Mouse (Mus musculus) intestine, embryonic 15.5 days (tissue): Measurements from ENCODE around the gene Gm20388. TPM values are rescaled to one million over a fixed set of nuclear protein-coding genes. Genes with fewer than 3 reads are reported as not detected.

Source experiments
- ATAC-seq: fragments of 200-750 bp; cut with Nextera tagmentation; 2 replicates; pipeline ENCODE4 v1.8.0; 2017; ENCODE audit warnings: moderate TSS enrichment, moderate library complexity
- H3K27ac ChIP-seq: fragments of 300-500 bp; sonication (generic); 2 replicates; pipeline ENCODE4 v1.5.1; 2015; ENCODE audit warnings: mild to moderate bottlenecking, inconsistent platforms
- H3K27me3 ChIP-seq: fragments of 300-500 bp; sonication (generic); replicated peaks from 2 replicates; pipeline ENCODE4 v1.6.1; 2015; ENCODE audit warnings: inconsistent platforms
- H3K36me3 ChIP-seq: fragments of 300-500 bp; sonication (generic); 2 replicates; pipeline ENCODE4 v1.6.1; 2015; ENCODE audit warnings: inconsistent platforms
- H3K4me1 ChIP-seq: fragments of 300-500 bp; sonication (generic); replicated peaks from 2 replicates; pipeline ENCODE4 v1.6.1; 2015; ENCODE audit warnings: inconsistent platforms
- H3K4me2 ChIP-seq: fragments of 300-500 bp; sonication (generic); replicated peaks from 2 replicates; pipeline ENCODE4 v1.6.1; 2015; ENCODE audit warnings: mild to moderate bottlenecking, inconsistent platforms
- H3K4me3 ChIP-seq: fragments of 300-500 bp; sonication (generic); replicated peaks from 2 replicates; pipeline ENCODE4 v1.5.1; 2015; ENCODE audit warnings: inconsistent platforms
- H3K9ac ChIP-seq: fragments of 300-500 bp; sonication (generic); 2 replicates; pipeline ENCODE4 v1.6.1; 2015; ENCODE audit warnings: inconsistent platforms
- H3K9me3 ChIP-seq: fragments of 300-500 bp; sonication (generic); 2 replicates; pipeline ENCODE4 v1.6.1; 2016; ENCODE audit warnings: inconsistent platforms
- WGBS: fragments of 180-500 bp; shearing (Covaris S2); methylation state at CpG from one replicate; pipeline ENCODE4 v1.1.7; 2015; 5-methylcytosine and 5-hydroxymethylcytosine counted together
- polyA plus RNA-seq: library from polyadenylated mRNA; unstranded; fragments of >200 nt; fragmentation: Nextera tagmentation; extraction: Ambion mirVana; gene quantifications from 2 replicates; pipeline ENCODE4 v1.2.1, GENCODE M21; 2015

The Gm20388 gene
- polyA plus RNA-seq, 1 experiment from 2014 or later = not detected

GRCm38 (mm10) chr8:121170626-121171552, 1260.2 kb downstream of the Gm20388 start:
- Histone ChIP-seq H3K27me3 (no peaks in the 10 kb centered on the region; the same call in 1 of the 2 replicates), H3K9me3 (no peaks in the 10 kb centered on the region), H3K4me2 (no peak overlapping the region), H3K9ac (no peak overlapping the region), H3K36me3 (no peaks in the 10 kb centered on the region), H3K4me3 (no peak overlapping the region), H3K27ac (no peak overlapping the region), H3K4me1 (peaks cover 18% of the 10 kb centered on the region; the same call in 1 of the 2 replicates)
- ATAC-seq = no peak
- 55% methylated on average over 27 of the region's 27 CpGs for WGBS

DNA sequence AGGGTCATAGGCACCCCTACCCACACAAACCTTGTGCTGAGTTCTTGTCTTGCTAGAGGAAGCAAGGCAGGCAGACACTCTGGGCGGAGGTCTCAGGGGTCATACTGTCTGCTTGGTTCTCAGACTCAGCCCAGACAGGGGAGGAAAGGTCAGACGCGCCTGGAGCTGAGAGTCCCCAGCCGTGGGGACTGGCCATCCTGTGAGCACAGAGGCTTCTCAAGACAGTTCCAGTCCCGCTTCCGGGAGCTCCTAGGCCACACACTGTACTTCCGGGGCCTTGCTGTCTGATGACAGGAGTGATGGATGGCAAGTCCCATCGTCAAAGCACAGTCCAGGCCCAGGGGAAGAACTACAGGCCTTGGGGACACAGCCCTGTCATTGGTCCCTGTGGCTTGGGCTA, 1261.9 kb downstream of the Gm20388 start:
- ATAC-seq = no peak
- Histone ChIP-seq H3K27ac (no peak overlapping the region), H3K4me2 (no peak overlapping the region), H3K4me3 (no peak overlapping the region), H3K36me3 (no peaks in the 10 kb centered on the region), H3K27me3 (no peaks in the 10 kb centered on the region; the same call in 1 of the 2 replicates), H3K4me1 (peaks cover 16% of the 10 kb centered on the region; the same call in 1 of the 2 replicates), H3K9ac (no peak overlapping the region), H3K9me3 (no peaks in the 10 kb centered on the region)
- WGBS = 67% methylated on average over 8 of the region's 8 CpGs

- no peaks in the 10 kb centered on the region for H3K36me3 ChIP-seq
- H3K27me3 ChIP-seq = no peaks in the 10 kb centered on the region; the same call in 1 of the 2 replicates
- WGBS = 67% methylated on average over 10 of the region's 10 CpGs
- H3K4me1 ChIP-seq = peaks cover 9% of the 10 kb centered on the region; the same call in 1 of the 2 replicates
- H3K9ac ChIP-seq = no peak overlapping the region
- H3K4me3 ChIP-seq = no peak overlapping the region
- H3K9me3 ChIP-seq = no peaks in the 10 kb centered on the region
- no peak for ATAC-seq
- no peak overlapping the region for H3K4me2 ChIP-seq
- no peak overlapping the region for H3K27ac ChIP-seq
These were observed 1263.5 kb downstream of the Gm20388 start for GRCm38 (mm10) chr8:121174178-121174577.

DNA sequence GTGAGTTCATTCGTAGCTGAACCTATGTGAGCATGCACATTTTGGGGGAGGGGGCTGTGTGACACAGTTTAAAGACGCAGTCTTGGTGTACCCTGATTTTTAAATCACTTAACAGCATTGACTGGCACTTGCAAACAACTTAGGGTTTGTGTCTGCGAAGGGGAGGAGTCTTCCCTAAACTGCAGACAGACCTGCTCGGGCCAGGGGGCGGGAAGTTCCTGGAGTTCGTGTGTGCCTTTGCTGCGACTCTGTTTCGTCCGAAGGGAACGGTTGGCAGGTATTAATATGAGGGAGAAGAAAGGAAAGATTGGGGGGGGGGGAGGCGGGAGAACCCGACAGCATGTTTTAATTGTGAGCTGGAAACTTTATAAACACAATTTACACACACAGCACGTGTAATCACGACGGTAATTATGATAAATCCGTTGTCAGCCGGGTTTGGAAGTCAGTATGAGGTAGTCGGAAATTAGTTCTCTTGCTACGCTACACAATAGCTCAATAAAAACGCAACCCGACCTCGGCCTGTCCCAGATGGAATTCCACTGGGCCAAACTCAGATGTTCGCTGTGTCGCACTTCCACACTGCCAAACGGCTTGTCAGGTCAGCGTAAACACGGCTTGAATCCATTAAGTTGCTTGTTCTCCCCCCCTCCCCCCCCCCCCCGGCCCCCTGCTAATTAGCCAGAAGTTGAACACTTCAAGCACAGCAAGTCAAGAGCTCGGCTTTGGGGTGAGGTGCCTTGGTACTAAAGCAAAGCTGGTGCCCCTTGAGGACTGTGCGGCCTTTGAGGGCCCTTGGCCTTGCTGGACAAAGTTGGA, 1264.3 kb downstream of the Gm20388 start:
- Histone ChIP-seq H3K4me1 (peaks cover 9% of the 10 kb centered on the region; the same call in 1 of the 2 replicates), H3K27me3 (no peaks in the 10 kb centered on the region; the same call in 1 of the 2 replicates), H3K9ac (no peak overlapping the region), H3K27ac (no peak overlapping the region), H3K4me3 (no peak overlapping the region), H3K4me2 (no peak overlapping the region), H3K9me3 (no peaks in the 10 kb centered on the region), H3K36me3 (no peaks in the 10 kb centered on the region)
- 35% methylated on average over 30 of the region's 30 CpGs for WGBS
- no peak; the same call in 1 of the 2 replicates for ATAC-seq

DNA sequence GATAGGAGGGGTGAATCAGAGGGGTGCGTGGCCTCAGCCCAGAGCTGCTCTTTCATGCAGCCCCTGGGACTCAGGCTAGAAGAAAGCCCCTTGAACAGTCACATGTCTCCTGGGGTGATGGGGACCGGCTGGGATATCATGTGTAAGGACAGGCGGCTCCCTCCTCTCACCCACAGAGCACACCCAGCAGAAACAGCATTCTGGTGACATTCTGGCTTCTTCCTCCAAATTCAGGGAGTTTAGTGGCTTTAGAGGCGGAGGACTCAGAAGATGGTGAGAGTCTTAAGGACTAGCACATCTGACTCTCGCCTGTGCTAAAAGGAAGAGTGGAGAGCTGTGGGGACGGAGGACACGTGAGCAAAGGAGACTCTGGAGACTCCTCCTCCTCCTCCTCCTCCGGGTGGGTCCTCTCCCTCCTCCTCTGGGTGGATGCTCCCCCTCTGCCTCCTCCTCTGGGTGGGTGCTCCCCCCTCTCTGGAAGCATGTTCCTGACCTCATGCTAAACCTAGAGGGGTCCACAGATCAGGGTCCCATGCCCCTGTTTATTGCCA, 1265.0 kb downstream of the Gm20388 start:
- no peak overlapping the region for H3K27ac ChIP-seq
- no peaks in the 10 kb centered on the region; the same call in 1 of the 2 replicates for H3K27me3 ChIP-seq
- no peak overlapping the region for H3K4me2 ChIP-seq
- peaks cover 6% of the 10 kb centered on the region; the same call in 1 of the 2 replicates for H3K4me1 ChIP-seq
- 64% methylated on average over 8 of the region's 8 CpGs for WGBS
- no peak overlapping the region for H3K4me3 ChIP-seq
- H3K9ac ChIP-seq = no peak overlapping the region
- no peaks in the 10 kb centered on the region for H3K9me3 ChIP-seq
- no peaks in the 10 kb centered on the region for H3K36me3 ChIP-seq
- no peak for ATAC-seq

- no peak overlapping the region for H3K4me2 ChIP-seq
- WGBS = 36% methylated on average over 3 of the region's 3 CpGs
- no peaks in the 10 kb centered on the region for H3K9me3 ChIP-seq
- H3K27ac ChIP-seq = no peak overlapping the region
- peak; percentile 62; the same call in 1 of the 2 replicates for ATAC-seq
- H3K4me3 ChIP-seq = no peak overlapping the region
- no peaks in the 10 kb centered on the region for H3K36me3 ChIP-seq
- no peak overlapping the region for H3K9ac ChIP-seq
- peaks cover 12% of the 10 kb centered on the region; the same call in 1 of the 2 replicates for H3K4me1 ChIP-seq
- no peaks in the 10 kb centered on the region for H3K27me3 ChIP-seq
These were observed 1265.7 kb downstream of the Gm20388 start for GRCm38 (mm10) chr8:121176291-121176690.

- Histone ChIP-seq H3K36me3 (no peaks in the 10 kb centered on the region), H3K4me1 (peaks cover 13% of the 10 kb centered on the region; the same call in 1 of the 2 replicates), H3K4me2 (no peak overlapping the region), H3K27ac (no peak overlapping the region), H3K9me3 (no peaks in the 10 kb centered on the region), H3K9ac (no peak overlapping the region), H3K27me3 (no peaks in the 10 kb centered on the region), H3K4me3 (no peak overlapping the region)
- ATAC-seq = no peak
- 54% methylated on average over 21 of the region's 21 CpGs for WGBS
These were observed 1270.0 kb downstream of the Gm20388 start for GRCm38 (mm10) chr8:121180474-121181284.

GRCm38 (mm10) chr8:121181285-121181884, 1270.7 kb downstream of the Gm20388 start:
- peaks cover 13% of the 10 kb centered on the region; the same call in 1 of the 2 replicates for H3K4me1 ChIP-seq
- H3K4me3 ChIP-seq = no peak overlapping the region
- 55% methylated on average over 10 of the region's 10 CpGs for WGBS
- H3K9me3 ChIP-seq = no peaks in the 10 kb centered on the region
- ATAC-seq = no peak
- H3K27ac ChIP-seq = peak overlapping the region; percentile 22; the same call in 1 of the 2 replicates
- H3K4me2 ChIP-seq = no peak overlapping the region
- H3K9ac ChIP-seq = no peak overlapping the region; the same call in 1 of the 2 replicates
- no peaks in the 10 kb centered on the region for H3K27me3 ChIP-seq
- H3K36me3 ChIP-seq = no peaks in the 10 kb centered on the region

- Histone ChIP-seq H3K36me3 (no peaks in the 10 kb centered on the region), H3K9ac (no peak overlapping the region), H3K27ac (0 out of 2 replicates have a peak overlapping the region, but pooled peaks have one; percentile 32), H3K9me3 (no peaks in the 10 kb centered on the region), H3K4me3 (no peak overlapping the region), H3K4me1 (peaks cover 6% of the 10 kb centered on the region; the same call in 1 of the 2 replicates), H3K4me2 (no peak overlapping the region), H3K27me3 (peaks cover 4% of the 10 kb centered on the region; the same call in 1 of the 2 replicates)
- WGBS = 57% methylated on average over 15 of the region's 15 CpGs
- ATAC-seq = peak; percentile 39; the same call in 1 of the 2 replicates
These were observed 1277.1 kb downstream of the Gm20388 start for GRCm38 (mm10) chr8:121187491-121188364.

- no peak overlapping the region for H3K9ac ChIP-seq
- H3K4me1 ChIP-seq = peaks cover 6% of the 10 kb centered on the region; the same call in 1 of the 2 replicates
- ATAC-seq = peak; percentile 51; the same call in 1 of the 2 replicates
- no peak overlapping the region for H3K4me2 ChIP-seq
- no peaks in the 10 kb centered on the region for H3K36me3 ChIP-seq
- H3K27ac ChIP-seq = no peak overlapping the region
- peaks cover 7% of the 10 kb centered on the region for H3K27me3 ChIP-seq
- H3K9me3 ChIP-seq = no peaks in the 10 kb centered on the region
- WGBS = 44% methylated on average over 9 of the region's 9 CpGs
- H3K4me3 ChIP-seq = no peak overlapping the region
These were observed 1278.4 kb downstream of the Gm20388 start for GRCm38 (mm10) chr8:121188994-121189393.
